Mouse (Mus musculus) ES-E14 (cell line): ENCODE results near the gene Gal3st2c. TPM values are rescaled to one million over a fixed set of nuclear protein-coding genes. Genes with fewer than 3 reads are reported as not detected.
"Not testable (repeated sequence)": the region's sequence is repeated elsewhere in the genome, so short reads cannot be mapped to it uniquely, and the experiment has no call there.

Experiments
- DNase-seq: peaks from one replicate; pipeline ENCODE4 v3.0.0-alpha.2; 2013; ENCODE audit warnings: low read depth, low spot score
- H3K27ac ChIP-seq: 2 replicates; pipeline ENCODE4 v1.5.1; 2012; ENCODE audit warnings: low read depth, mild to moderate bottlenecking, low read length, moderate library complexity, mixed read lengths; ENCODE audit not compliant: poor library complexity, insufficient read depth, severe bottlenecking
- H3K36me3 ChIP-seq: 2 replicates; pipeline ENCODE4 v1.6.1; 2012; ENCODE audit warnings: mild to moderate bottlenecking, low read length, moderate library complexity, mixed read lengths; ENCODE audit not compliant: control insufficient read depth, poor library complexity, insufficient read depth, severe bottlenecking
- H3K4me1 ChIP-seq, 2 experiments: fragments of 150-350 bp in 1 of 2; sonication (generic) in 1 of 2; 2 replicates each; pipeline ENCODE4 v1.6.1; 2012; ENCODE audit warnings: low read length in 2 of 2, mild to moderate bottlenecking in 1 of 2, mixed read lengths in 1 of 2; ENCODE audit not compliant: control insufficient read depth in 2 of 2, insufficient read depth in 2 of 2, poor library complexity in 1 of 2
- H3K4me3 ChIP-seq, 2 experiments: fragments of 150-350 bp in 1 of 2; sonication (generic) in 1 of 2; 2 replicates each; pipeline ENCODE4 v1.5.1; 2012; ENCODE audit warnings: low read length in 2 of 2, low read depth in 1 of 2, mild to moderate bottlenecking in 1 of 2, mixed read lengths in 1 of 2; ENCODE audit not compliant: insufficient read depth in 1 of 2, poor library complexity in 1 of 2, severe bottlenecking in 1 of 2
- H3K9ac ChIP-seq: 2 replicates; pipeline ENCODE4 v1.6.1; 2012; ENCODE audit warnings: low read depth, mild to moderate bottlenecking, low read length, mixed read lengths; ENCODE audit not compliant: poor library complexity, insufficient read depth, severe bottlenecking
- H3K9me3 ChIP-seq: fragments of 150-350 bp; sonication (generic); 2 replicates; pipeline ENCODE4 v1.6.1; 2012; ENCODE audit warnings: low read depth, mild to moderate bottlenecking, low read length; ENCODE audit not compliant: control insufficient read depth, insufficient read depth
- in situ Hi-C, 2 experiments: fragments of 600-800 bp; cut with MboI; formaldehyde crosslinking; loops; one replicate each; pipeline ENCODE4 v1.15.1; 2025; ENCODE audit warnings: low sequenced_read_pairs in 2 of 2, inconsistent platforms in 1 of 2; ENCODE audit not compliant: unreplicated experiment in 2 of 2
- total RNA-seq: library from RNA; depleted of rRNA; stranded (reverse); fragments of 300-350 nt; gene quantifications from 2 replicates; pipeline ENCODE4 v1.2.3, GENCODE M21; 2012; rRNA removed

The Gal3st2c gene
- 0.04 and 0.11 TPM in 2 replicates for total RNA-seq

DNA sequence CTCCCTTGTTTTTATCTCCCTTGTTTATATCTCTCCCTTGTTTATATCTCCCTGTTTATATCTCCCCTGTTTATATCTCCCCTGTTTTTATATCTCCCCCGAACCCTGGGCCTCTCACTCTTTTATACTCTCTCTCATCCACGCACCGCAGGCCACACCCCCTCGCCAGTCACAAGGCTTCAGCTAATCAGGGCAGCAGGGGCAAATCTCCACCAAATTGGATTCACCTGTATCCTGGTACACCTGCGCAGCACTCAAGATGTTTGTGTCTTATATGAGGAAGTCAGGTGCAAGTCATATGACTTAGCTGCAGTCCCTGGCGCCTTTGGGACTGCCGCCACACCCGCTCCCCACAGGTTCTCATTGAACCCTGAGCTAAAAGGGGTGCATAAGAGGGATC, at the start of gene Gal3st2c:
Gene Gal3st2c (plus strand): TSS at position 301 of the 400 bp plus-strand sequence.
- H3K27ac ChIP-seq, in situ Hi-C loops, DNase-seq, H3K36me3 ChIP-seq, H3K4me1 ChIP-seq, H3K9ac ChIP-seq, H3K4me3 ChIP-seq, H3K9me3 ChIP-seq: not testable (repeated sequence)

DNA sequence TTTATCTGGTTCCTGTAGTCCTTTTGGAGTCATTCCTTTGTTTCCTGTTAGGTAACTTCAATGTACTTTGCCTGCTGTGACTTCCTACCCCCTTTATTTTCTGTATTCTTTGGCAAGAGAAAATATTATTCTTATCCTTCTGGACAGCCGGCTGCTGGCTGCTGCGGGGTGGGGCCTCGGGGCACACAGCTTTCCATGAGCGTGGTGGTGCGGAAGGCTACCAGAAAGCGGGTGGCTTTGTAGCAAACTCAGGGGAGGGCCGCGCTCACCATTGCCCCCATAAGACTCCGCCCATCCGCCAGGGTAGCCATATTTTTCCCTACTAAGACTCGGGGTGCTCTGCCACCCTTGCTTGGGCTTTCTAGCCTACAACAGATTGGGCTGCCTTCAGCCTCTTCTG, 41.2 kb upstream of the Gal3st2c start:
- DNase-seq, H3K4me3 ChIP-seq, in situ Hi-C loops, H3K4me1 ChIP-seq, H3K27ac ChIP-seq, H3K9ac ChIP-seq, H3K9me3 ChIP-seq, H3K36me3 ChIP-seq: not testable (repeated sequence)

DNA sequence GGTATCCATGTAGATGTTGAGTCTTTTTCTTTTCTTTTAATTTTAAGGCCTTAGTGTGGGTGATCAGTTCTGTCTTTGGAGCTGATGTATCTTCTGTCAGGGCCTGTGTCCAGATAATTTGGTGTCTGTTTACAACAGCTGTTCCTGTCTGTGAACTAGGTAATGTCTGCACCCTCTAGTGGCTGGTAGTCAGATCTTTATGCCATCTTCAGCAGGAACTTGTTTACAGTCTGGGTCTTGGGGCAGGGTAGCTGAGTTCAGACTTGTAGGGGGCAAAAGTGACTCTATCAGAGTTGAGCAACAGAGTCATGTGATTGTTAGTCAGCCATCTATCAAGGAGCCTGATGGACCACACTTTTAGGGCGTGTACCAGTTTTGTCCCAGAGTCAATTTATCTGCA, 23.8 kb upstream of the Gal3st2c start:
- H3K27ac ChIP-seq, H3K9ac ChIP-seq, H3K9me3 ChIP-seq, DNase-seq, H3K4me1 ChIP-seq, H3K36me3 ChIP-seq, H3K4me3 ChIP-seq, in situ Hi-C loops: not testable (repeated sequence)

DNA sequence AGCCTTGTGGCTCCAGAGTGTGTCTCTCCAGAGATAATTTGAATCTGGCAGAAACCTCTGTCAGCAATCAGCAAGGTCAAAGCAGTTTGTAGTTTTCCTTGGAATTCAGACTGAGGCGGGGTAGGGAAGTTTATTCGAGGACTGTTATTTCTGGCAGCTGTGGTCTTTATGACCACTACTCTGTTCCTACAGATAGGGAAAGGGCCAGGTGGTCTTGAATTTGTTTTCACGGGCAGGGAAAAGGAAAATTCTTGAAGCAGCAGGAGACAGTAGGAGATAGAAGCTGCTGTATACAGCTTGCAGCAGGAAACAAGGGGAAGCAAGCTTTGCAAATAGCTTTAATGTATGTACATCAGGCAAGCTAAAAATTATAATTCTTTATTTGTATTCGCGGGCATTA, 19.9 kb upstream of the Gal3st2c start:
- H3K9ac ChIP-seq, in situ Hi-C loops, H3K4me1 ChIP-seq, DNase-seq, H3K9me3 ChIP-seq, H3K36me3 ChIP-seq, H3K27ac ChIP-seq, H3K4me3 ChIP-seq: not testable (repeated sequence)

DNA sequence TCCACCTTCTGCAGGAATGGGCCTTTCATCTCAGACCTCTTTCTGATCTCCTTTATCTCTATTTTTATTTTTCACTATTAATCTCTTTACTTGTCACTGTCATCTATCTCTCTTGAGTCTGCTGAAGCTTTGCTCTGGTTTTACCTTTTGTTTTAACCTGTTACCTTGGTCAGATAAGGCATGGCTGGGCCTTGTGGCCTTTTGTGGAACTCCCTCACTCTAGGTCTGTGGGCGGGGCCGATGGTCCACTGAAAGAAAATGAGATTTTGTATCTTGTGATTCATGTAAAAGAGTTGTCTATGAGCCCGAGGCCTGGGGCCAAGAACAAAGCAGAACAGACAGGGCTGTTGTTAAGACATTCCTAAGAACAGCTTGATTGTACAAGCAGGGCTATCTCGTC, 19.5 kb upstream of the Gal3st2c start:
- H3K4me3 ChIP-seq, H3K36me3 ChIP-seq, H3K9me3 ChIP-seq, H3K9ac ChIP-seq, DNase-seq, H3K27ac ChIP-seq, H3K4me1 ChIP-seq, in situ Hi-C loops: not testable (repeated sequence)

DNA sequence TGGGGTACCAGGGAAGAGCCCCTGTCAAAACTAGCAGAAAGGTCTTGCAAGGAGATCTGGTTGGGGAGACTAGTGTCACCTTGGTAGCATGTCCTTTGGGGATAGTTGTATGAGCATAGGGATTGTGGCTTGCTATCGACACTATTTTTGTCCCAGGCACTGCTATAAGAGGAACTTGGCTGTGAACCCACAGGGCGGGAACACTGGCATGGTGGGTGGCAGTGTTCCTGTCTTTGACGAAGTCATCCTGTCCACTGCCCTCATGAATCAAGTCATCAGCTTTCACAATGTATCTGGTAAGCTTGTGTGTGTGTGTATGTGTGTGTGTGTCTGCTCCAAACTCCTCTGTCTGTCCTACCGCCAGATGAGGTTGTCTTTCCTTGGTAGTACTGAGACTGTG, 14.5 kb upstream of the Gal3st2c start:
- H3K4me1 ChIP-seq, H3K9ac ChIP-seq, DNase-seq, H3K36me3 ChIP-seq, H3K9me3 ChIP-seq, H3K4me3 ChIP-seq, in situ Hi-C loops, H3K27ac ChIP-seq: not testable (repeated sequence)

DNA sequence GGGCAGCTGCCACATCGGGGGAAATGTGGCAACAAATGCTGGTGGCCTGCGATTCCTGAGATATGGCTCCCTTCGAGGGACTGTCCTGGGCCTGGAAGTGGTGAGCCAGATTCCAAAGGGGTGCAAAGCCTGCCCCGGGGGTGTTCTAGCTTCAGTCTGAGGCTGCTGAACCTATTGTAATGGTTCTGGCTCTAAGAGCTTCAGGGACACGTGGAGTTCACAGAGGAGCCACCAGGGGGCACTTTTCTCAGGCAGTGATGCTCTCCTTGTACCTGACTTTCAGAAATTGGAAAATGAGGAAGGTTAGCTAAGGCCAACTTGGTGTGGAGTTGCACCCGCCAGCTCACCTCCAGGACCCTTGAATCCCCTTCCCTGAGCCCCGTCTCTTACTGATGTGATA, 12.0 kb upstream of the Gal3st2c start:
- H3K36me3 ChIP-seq, H3K4me3 ChIP-seq, H3K9me3 ChIP-seq, DNase-seq, H3K9ac ChIP-seq, H3K4me1 ChIP-seq, in situ Hi-C loops, H3K27ac ChIP-seq: not testable (repeated sequence)

DNA sequence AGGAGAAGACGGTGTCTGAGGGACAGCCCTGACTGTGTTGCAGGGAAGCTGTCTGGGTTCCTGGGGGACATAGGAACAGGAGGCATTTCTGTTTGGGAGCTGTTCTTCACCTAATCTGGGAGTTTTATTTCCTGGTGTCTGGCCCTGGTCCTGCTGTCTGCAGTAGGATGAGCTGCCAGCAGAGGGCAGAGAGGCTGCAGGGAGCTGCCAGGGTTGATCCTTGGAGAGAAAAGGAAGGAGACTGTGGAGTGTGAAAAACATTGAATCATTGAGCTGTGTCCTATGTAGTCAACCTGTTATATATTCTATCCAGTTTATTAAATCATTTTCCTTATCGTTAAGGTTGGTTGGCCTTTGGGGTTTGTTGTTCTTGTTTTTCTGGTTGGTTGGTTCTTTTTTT, 9.4 kb upstream of the Gal3st2c start:
- not testable (repeated sequence) for H3K4me3 ChIP-seq

More for the DNA sequence above, 9.4 kb upstream of the Gal3st2c start:
- H3K9ac ChIP-seq, H3K9me3 ChIP-seq, H3K27ac ChIP-seq, DNase-seq, H3K4me1 ChIP-seq, in situ Hi-C loops, H3K36me3 ChIP-seq: not testable (repeated sequence)
